Mouse (Mus musculus) kidney, postnatal 0 days (tissue): ENCODE measurements around the gene Ptk7. TPM values are rescaled to one million over a fixed set of nuclear protein-coding genes. Genes with fewer than 3 reads are reported as not detected.
A peak's percentile ranks its signal among the peaks of the same experiment; 100 is the strongest.

Experiments used
- ATAC-seq: fragments of 200-750 bp; cut with Nextera tagmentation; replicated peaks from 2 replicates; pipeline ENCODE4 v1.8.0; 2017; ENCODE audit warnings: low read depth, moderate number of reproducible peaks, moderate TSS enrichment, moderate library complexity; ENCODE audit not compliant: low FRiP score
- DNase-seq: peaks from one replicate; pipeline ENCODE4 v3.0.0-alpha.2; 2016; ENCODE audit warnings: low spot score
- H3K27ac ChIP-seq: fragments of 300-500 bp; sonication (generic); 2 replicates; pipeline ENCODE4 v1.5.1; 2014; ENCODE audit warnings: mild to moderate bottlenecking
- H3K27me3 ChIP-seq: fragments of 300-500 bp; sonication (generic); 2 replicates; pipeline ENCODE4 v1.6.1; 2014; ENCODE audit warnings: low read length, mixed read lengths; ENCODE audit not compliant: insufficient read depth
- H3K36me3 ChIP-seq: fragments of 300-500 bp; sonication (generic); 2 replicates; pipeline ENCODE4 v1.6.1; 2014; ENCODE audit warnings: low read length, mixed read lengths; ENCODE audit not compliant: insufficient read depth
- H3K4me1 ChIP-seq: fragments of 300-500 bp; sonication (generic); replicated peaks from 2 replicates; pipeline ENCODE4 v1.6.1; 2014; ENCODE audit warnings: antibody characterized with exemption, low read length, mixed read lengths; ENCODE audit not compliant: insufficient read depth
- H3K4me2 ChIP-seq: fragments of 300-500 bp; sonication (generic); 2 replicates; pipeline ENCODE4 v1.6.1; 2014; ENCODE audit warnings: mild to moderate bottlenecking, low read length, moderate library complexity, mixed read lengths
- H3K4me3 ChIP-seq: fragments of 300-500 bp; sonication (generic); replicated peaks from 2 replicates; pipeline ENCODE4 v1.5.1; 2014; ENCODE audit warnings: low read depth, low read length
- H3K9ac ChIP-seq: fragments of 300-500 bp; sonication (generic); 2 replicates; pipeline ENCODE4 v1.6.1; 2014; ENCODE audit warnings: low read depth, low read length
- H3K9me3 ChIP-seq: fragments of 300-500 bp; sonication (generic); replicated peaks from 2 replicates; pipeline ENCODE4 v1.6.1; 2016; ENCODE audit warnings: low read length, inconsistent platforms, mixed read lengths
- CTCF ChIP-seq: IDR thresholded peaks from 2 replicates; pipeline ENCODE4 v1.5.1; 2016; ENCODE audit warnings: antibody characterized with exemption, low read depth, mild to moderate bottlenecking, moderate library complexity
- WGBS: fragments of 180-500 bp; shearing (Covaris S2); extraction: QIAGEN DNeasy Blood & Tissue Kit; methylation state at CpG from one replicate; pipeline ENCODE4 v1.1.7; 2014; 5-methylcytosine and 5-hydroxymethylcytosine counted together
- polyA plus RNA-seq: library from polyadenylated mRNA; unstranded; fragments of >200 nt; fragmentation: Nextera tagmentation; extraction: Ambion mirVana; gene quantifications from 2 replicates; pipeline ENCODE4 v1.2.1, GENCODE M21; 2015

Ptk7 gene
- polyA plus RNA-seq, 1 experiment from 2014 or later = 94.0 TPM

GRCm38 (mm10) chr17:46636831-46637523 is 7.7 kb upstream of the Ptk7 start:
- H3K4me1 ChIP-seq = no peaks in the 10 kb centered on the region
- no peak overlapping the region for H3K4me3 ChIP-seq
- peak; percentile 88 for TF ChIP-seq CTCF
- no peaks in the 10 kb centered on the region for H3K9me3 ChIP-seq
- peaks cover 33% of the 10 kb centered on the region for H3K36me3 ChIP-seq
- DNase-seq (peak; percentile 95), ATAC-seq (peak; percentile 22; the same call in 1 of the 2 replicates)
- peak overlapping the region; percentile 29 for H3K4me2 ChIP-seq
- no peaks in the 10 kb centered on the region for H3K27me3 ChIP-seq
- WGBS = 16% methylated on average over 15 of the region's 15 CpGs
- H3K27ac ChIP-seq = no peak overlapping the region
- no peak overlapping the region for H3K9ac ChIP-seq

- peaks cover 25% of the 10 kb centered on the region for H3K4me1 ChIP-seq
- peak overlapping the region; percentile 80 for H3K4me2 ChIP-seq
- H3K27me3 ChIP-seq = no peaks in the 10 kb centered on the region
- 12% methylated on average over 12 of the region's 12 CpGs for WGBS
- ATAC-seq (peak; percentile 85), DNase-seq (peak; percentile 98)
- peak overlapping the region; percentile 95; the same call in 1 of the 2 replicates for H3K9ac ChIP-seq
- no peaks in the 10 kb centered on the region for H3K9me3 ChIP-seq
- H3K4me3 ChIP-seq = peak overlapping the region; percentile 91
- 0 out of 2 replicates have a peak, but pooled peaks cover 9% of the 10 kb centered on the region for H3K36me3 ChIP-seq
- TF ChIP-seq CTCF = peak; percentile 19; the same call in 1 of the 2 replicates
- peak overlapping the region; percentile 97 for H3K27ac ChIP-seq
These were observed 559 bp upstream of the Ptk7 start for GRCm38 (mm10) chr17:46629685-46630441.

- no peak for DNase-seq
- Histone ChIP-seq H3K9ac (peak overlapping the region; percentile 95), H3K36me3 (0 out of 2 replicates have a peak, but pooled peaks cover 5% of the 10 kb centered on the region), H3K27ac (peak overlapping the region; percentile 97), H3K4me2 (peak overlapping the region; percentile 80), H3K27me3 (no peaks in the 10 kb centered on the region), H3K4me1 (peaks cover 38% of the 10 kb centered on the region), H3K9me3 (no peaks in the 10 kb centered on the region), H3K4me3 (peak overlapping the region; percentile 91)
- TF ChIP-seq CTCF = no peak
- 0% methylated on average over 12 of the region's 13 CpGs for WGBS
- ATAC-seq = no peak
These were observed 873 bp downstream of the Ptk7 start for GRCm38 (mm10) chr17:46628471-46628790.

- ATAC-seq = no peak
- 19% methylated on average over 6 of the region's 6 CpGs for WGBS
- Histone ChIP-seq H3K9me3 (no peaks in the 10 kb centered on the region), H3K27ac (peak overlapping the region; percentile 25; the same call in 1 of the 2 replicates), H3K27me3 (no peaks in the 10 kb centered on the region), H3K36me3 (0 out of 2 replicates have a peak, but pooled peaks cover 3% of the 10 kb centered on the region), H3K4me2 (peak overlapping the region; percentile 80), H3K4me1 (peaks cover 40% of the 10 kb centered on the region), H3K9ac (peak overlapping the region; percentile 95), H3K4me3 (peak overlapping the region; percentile 91)
- DNase-seq = no peak
- no peak for TF ChIP-seq CTCF
These were observed 1.9 kb downstream of the Ptk7 start for GRCm38 (mm10) chr17:46627409-46627808.

GRCm38 (mm10) chr17:46624598-46624997 is 4.7 kb downstream of the Ptk7 start:
- Histone ChIP-seq H3K4me3 (no peak overlapping the region; the same call in 1 of the 2 replicates), H3K4me1 (peaks cover 50% of the 10 kb centered on the region), H3K9me3 (no peaks in the 10 kb centered on the region), H3K27ac (peak overlapping the region; percentile 63), H3K36me3 (no peaks in the 10 kb centered on the region), H3K27me3 (no peaks in the 10 kb centered on the region), H3K4me2 (peak overlapping the region; percentile 45), H3K9ac (0 out of 2 replicates have a peak overlapping the region, but pooled peaks have one; percentile 18)
- TF ChIP-seq CTCF = no peak
- 33% methylated on average over 12 of the region's 12 CpGs for WGBS
- ATAC-seq = no peak
- DNase-seq = no peak

GRCm38 (mm10) chr17:46623819-46624557 is 5.3 kb downstream of the Ptk7 start:
- H3K9me3 ChIP-seq = no peaks in the 10 kb centered on the region
- no peak overlapping the region; the same call in 1 of the 2 replicates for H3K4me3 ChIP-seq
- 20% methylated on average over 10 of the region's 10 CpGs for WGBS
- H3K27me3 ChIP-seq = no peaks in the 10 kb centered on the region
- 0 out of 2 replicates have a peak overlapping the region, but pooled peaks have one; percentile 18 for H3K9ac ChIP-seq
- H3K4me1 ChIP-seq = peaks cover 55% of the 10 kb centered on the region
- H3K4me2 ChIP-seq = peak overlapping the region; percentile 45
- TF ChIP-seq CTCF = peak; percentile 57
- no peaks in the 10 kb centered on the region for H3K36me3 ChIP-seq
- peak; percentile 68 for DNase-seq
- H3K27ac ChIP-seq = peak overlapping the region; percentile 63
- ATAC-seq = no peak
